Mouse (Mus musculus): ENCODE measurements around the gene Tspan5.

GRCm38 (mm10) chr3:138757283-138757682 lies 15.3 kb downstream of the Tspan5 start:
- TF ChIP-seq ZC3H11A (IDR thresholded peaks at IDR 0.05; ENCODE audit: borderline replicate concordance, low read depth, low read length) (no peak), ZNF384 (IDR thresholded peaks at IDR 0.05; ENCODE audit: low read depth, low read length) (no peak), CHD2 (IDR thresholded peaks at IDR 0.05; ENCODE audit: low read depth, low read length) (no peak), MAFK (IDR thresholded peaks at IDR 0.05; ENCODE audit: insufficient read depth, low read depth, low read length) (no peak)
